ENCODE assay signal across 16 mouse cellular contexts in the genomic region with DNA sequence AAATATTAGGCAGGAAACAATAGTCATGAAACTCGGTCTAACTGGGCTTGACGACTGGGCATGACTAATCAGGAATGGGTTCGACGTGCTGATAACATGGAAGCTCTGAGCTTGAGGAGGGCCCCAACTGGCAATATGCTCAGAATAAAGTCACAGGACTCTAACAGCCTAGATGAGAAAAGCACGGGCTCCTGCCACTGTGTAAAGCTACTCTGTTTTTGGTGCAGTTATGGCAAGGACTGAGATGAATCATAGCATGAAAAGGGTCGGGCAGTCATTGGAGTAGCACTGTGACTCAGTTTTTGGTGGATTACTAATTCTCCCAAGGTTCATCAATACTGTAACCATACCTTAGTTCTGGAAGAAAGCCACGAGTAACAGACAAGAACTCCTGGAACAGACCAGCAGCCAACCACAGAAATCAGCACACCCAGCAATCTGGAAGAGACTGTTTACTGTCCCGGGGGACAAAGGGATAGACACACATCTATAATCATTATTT. TPM values are rescaled to one million over a fixed set of nuclear protein-coding genes. Genes with fewer than 3 reads are reported as not detected.
DNase-seq lines count a peak whose midpoint lies in the region; ATAC-seq and TF ChIP-seq lines count a peak whose summit lies in the region.
"Had no signal": no experiment of that assay in that cellular context is flagged by ENCODE, and none has a peak within 500 bp of the region (broad histone marks: within the 10 kb centered on the region; RNA-seq: fewer than 3 reads in every experiment).

No protein-coding gene starts in this region.

- peak; percentile 8 for DNase-seq in embryo, embryonic 10.5 days (ENCODE audit: low spot score)
- DNase-seq in embryo, embryonic 10 days (ENCODE audit: low spot score): no peak
- DNase-seq in Muller cell, postnatal 12 days (ENCODE audit: inconsistent ontology term): peak; percentile 74
- peak; percentile 60 for DNase-seq in intestine, embryonic 14.5 days (ENCODE audit: low spot score)
- DNase-seq in lung, postnatal 36 days: no peak
- no peak for DNase-seq in left cerebral cortex, postnatal 14 days (ENCODE audit: low spot score in 2 of 2)
- DNase-seq: B cell, adult 2 months; cerebellum, adult 11-12 months; kidney, adult 18-20 months; right cerebral cortex, postnatal 4 days; thymus, adult 2 months had no signal

- intact Hi-C loops in left cerebral cortex, postnatal 14 days (cut with DNase I): no loop called here

- ATAC-seq in intestine, embryonic 14.5 days (replicated peaks; ENCODE audit: low FRiP score, low TSS enrichment, low read depth): peak; percentile 81
- ATAC-seq in heart, embryonic 12.5 days (ENCODE audit: insufficient number of reproducible peaks, low FRiP score): no peak

- H3K4me1 ChIP-seq in intestine, embryonic 14.5 days (replicated peaks; ENCODE audit: control insufficient read depth, insufficient read depth, low read length): no peaks in the 10 kb centered on the region
- peaks cover 12% of the 10 kb centered on the region; the same call in 1 of the 2 replicates for H3K4me1 ChIP-seq in small intestine, adult 2 months (ENCODE audit: control insufficient read depth, insufficient read depth, insufficient read length, low read length)
- H3K4me1 ChIP-seq in heart, embryonic 12.5 days (replicated peaks): no peaks in the 10 kb centered on the region

- peak overlapping the region; percentile 64 for H3K27ac ChIP-seq in intestine, embryonic 14.5 days (ENCODE audit: low read depth)
- H3K27ac ChIP-seq in small intestine, adult 2 months (ENCODE audit: insufficient read depth, low read depth, low read length): peak overlapping the region; percentile 95
- no peak overlapping the region for H3K27ac ChIP-seq in heart, embryonic 12.5 days (ENCODE audit: poor library complexity, severe bottlenecking)

- TF ChIP-seq POLR2A in small intestine, adult 2 months (IDR thresholded peaks at IDR 0.05; ENCODE audit: low read depth, low read length): no peak

- no peaks in the 10 kb centered on the region for H3K36me3 ChIP-seq in intestine, embryonic 14.5 days (ENCODE audit: control insufficient read depth, insufficient read depth, low read length)
- peaks cover 9% of the 10 kb centered on the region for H3K36me3 ChIP-seq in small intestine, adult 2 months (ENCODE audit: control insufficient read depth, insufficient read depth, low read length)
- no peaks in the 10 kb centered on the region for H3K36me3 ChIP-seq in heart, embryonic 12.5 days
- H3K36me3 ChIP-seq: G1E had no signal

- H3K9ac ChIP-seq in intestine, embryonic 14.5 days (ENCODE audit: low read length): no peak overlapping the region
- no peak overlapping the region for H3K9ac ChIP-seq in heart, embryonic 12.5 days

- peak overlapping the region; percentile 11; the same call in 1 of the 2 replicates for H3K4me2 ChIP-seq in intestine, embryonic 14.5 days (ENCODE audit: low read length)
- H3K4me2 ChIP-seq in heart, embryonic 12.5 days: no peak overlapping the region
- H3K4me2 ChIP-seq: midbrain, embryonic 11.5 days had no signal

- TF ChIP-seq CTCF in small intestine, adult 2 months (IDR thresholded peaks at IDR 0.05; ENCODE audit: extremely low read depth, insufficient read length, insufficient replicate concordance, low read depth, low read length): no peak

- WGBS in intestine, embryonic 14.5 days: 50% methylated on average over 8 of the region's 8 CpGs
- WGBS in small intestine, adult 2 months: 22% methylated on average over 8 of the region's 8 CpGs
- WGBS in heart, embryonic 12.5 days: 70% methylated on average over 8 of the region's 8 CpGs

- H3K4me3 ChIP-seq in intestine, embryonic 14.5 days (ENCODE audit: low read depth, low read length): no peak overlapping the region
- H3K4me3 ChIP-seq in small intestine, adult 2 months (ENCODE audit: low read depth, low read length): no peak overlapping the region
- no peak overlapping the region for H3K4me3 ChIP-seq in heart, embryonic 12.5 days

- H3K9me3 ChIP-seq in intestine, embryonic 14.5 days (ENCODE audit: control insufficient read depth, low read length): no peaks in the 10 kb centered on the region
- H3K9me3 ChIP-seq in heart, embryonic 12.5 days (replicated peaks): no peaks in the 10 kb centered on the region

- H3K27me3 ChIP-seq in intestine, embryonic 14.5 days (replicated peaks; ENCODE audit: control insufficient read depth, insufficient read depth, low read length): no peaks in the 10 kb centered on the region
- H3K27me3 ChIP-seq in small intestine, adult 2 months (ENCODE audit: control insufficient read depth, insufficient read depth, low read length): no peaks in the 10 kb centered on the region
- no peaks in the 10 kb centered on the region for H3K27me3 ChIP-seq in heart, embryonic 12.5 days (replicated peaks)

RNA-seq across cellular contexts. Expression of gene Lurap1l, which starts 39.9 kb away (rescaled TPM):
- 13.7 and 15.5 TPM in 2 replicates for polyA plus RNA-seq in intestine, embryonic 14.5 days (2014; fragmentation: Nextera tagmentation; extraction: Ambion mirVana)
- 21.5 and 43.1 TPM in 2 replicates for polyA plus RNA-seq in small intestine, adult 2 months (2012; rRNA removed)
- polyA plus RNA-seq in heart, embryonic 12.5 days (2016; fragmentation: Nextera tagmentation; extraction: Ambion mirVana): 1.6 and 2.0 TPM in 2 replicates
- 1 to 10 TPM; 6.3 to 7.0 TPM for total RNA-seq in left cerebral cortex, postnatal 14 days (2021)
- total RNA-seq: hematopoietic stem cell, adult 5-6 weeks had no signal
- polyA plus RNA-seq: G1E had no signal

Comparison
In these comparisons a context has a peak if more than half of its experiments do, and no peak if none do; other contexts are left out.
1. DNase-seq: peak in embryo, embryonic 10.5 days (single experiment), Muller cell, postnatal 12 days (single experiment) and intestine, embryonic 14.5 days (single experiment); none in embryo, embryonic 10 days (single experiment), lung, postnatal 36 days (single experiment) and left cerebral cortex, postnatal 14 days (0 of 2).